Mouse (Mus musculus) forebrain, embryonic 16.5 days (tissue): ENCODE data around the gene Sh3rf3. TPM values are rescaled to one million over a fixed set of nuclear protein-coding genes. Genes with fewer than 3 reads are reported as not detected.

Experiments used
- ATAC-seq: fragments of 200-750 bp; cut with Nextera tagmentation; 2 replicates; pipeline ENCODE4 v1.8.0; 2017; ENCODE audit warnings: mild to moderate bottlenecking, moderate library complexity
- H3K27ac ChIP-seq: fragments of 300-500 bp; sonication (generic); 2 replicates; pipeline ENCODE4 v1.5.1; 2014; ENCODE audit warnings: low read length, control low read depth
- H3K27me3 ChIP-seq: fragments of 300-500 bp; sonication (generic); replicated peaks from 2 replicates; pipeline ENCODE4 v1.6.1; 2014; ENCODE audit warnings: low read length; ENCODE audit not compliant: control insufficient read depth, insufficient read depth
- H3K36me3 ChIP-seq: fragments of 300-500 bp; sonication (generic); 2 replicates; pipeline ENCODE4 v1.6.1; 2014; ENCODE audit not compliant: control insufficient read depth, insufficient read depth
- H3K4me1 ChIP-seq: fragments of 300-500 bp; sonication (generic); replicated peaks from 2 replicates; pipeline ENCODE4 v1.6.1; 2014; ENCODE audit warnings: low read length; ENCODE audit not compliant: control insufficient read depth, insufficient read depth
- H3K4me2 ChIP-seq: fragments of 300-500 bp; sonication (generic); 2 replicates; pipeline ENCODE4 v1.6.1; 2014; ENCODE audit warnings: mild to moderate bottlenecking, low read length, control low read depth
- H3K4me3 ChIP-seq: fragments of 300-500 bp; sonication (generic); replicated peaks from 2 replicates; pipeline ENCODE4 v1.5.1; 2014; ENCODE audit warnings: mild to moderate bottlenecking, low read length, control low read depth
- H3K9ac ChIP-seq: fragments of 300-500 bp; sonication (generic); replicated peaks from 2 replicates; pipeline ENCODE4 v1.6.1; 2014; ENCODE audit warnings: low read depth, low read length, control low read depth
- H3K9me3 ChIP-seq: fragments of 300-500 bp; sonication (generic); 2 replicates; pipeline ENCODE4 v1.6.1; 2016; ENCODE audit warnings: low read length; ENCODE audit not compliant: control insufficient read depth
- WGBS: fragments of 180-500 bp; shearing (Covaris S2); extraction: QIAGEN DNeasy Blood & Tissue Kit; methylation state at CpG from one replicate; pipeline ENCODE4 v1.1.7; 2014; 5-methylcytosine and 5-hydroxymethylcytosine counted together
- polyA plus RNA-seq: library from polyadenylated mRNA; unstranded; fragments of >200 nt; fragmentation: Nextera tagmentation; extraction: Ambion mirVana; gene quantifications from 2 replicates; pipeline ENCODE4 v1.2.1, GENCODE M21; 2015

Gene Sh3rf3
- polyA plus RNA-seq, 1 experiment from 2014 or later: 9.2 TPM

DNA sequence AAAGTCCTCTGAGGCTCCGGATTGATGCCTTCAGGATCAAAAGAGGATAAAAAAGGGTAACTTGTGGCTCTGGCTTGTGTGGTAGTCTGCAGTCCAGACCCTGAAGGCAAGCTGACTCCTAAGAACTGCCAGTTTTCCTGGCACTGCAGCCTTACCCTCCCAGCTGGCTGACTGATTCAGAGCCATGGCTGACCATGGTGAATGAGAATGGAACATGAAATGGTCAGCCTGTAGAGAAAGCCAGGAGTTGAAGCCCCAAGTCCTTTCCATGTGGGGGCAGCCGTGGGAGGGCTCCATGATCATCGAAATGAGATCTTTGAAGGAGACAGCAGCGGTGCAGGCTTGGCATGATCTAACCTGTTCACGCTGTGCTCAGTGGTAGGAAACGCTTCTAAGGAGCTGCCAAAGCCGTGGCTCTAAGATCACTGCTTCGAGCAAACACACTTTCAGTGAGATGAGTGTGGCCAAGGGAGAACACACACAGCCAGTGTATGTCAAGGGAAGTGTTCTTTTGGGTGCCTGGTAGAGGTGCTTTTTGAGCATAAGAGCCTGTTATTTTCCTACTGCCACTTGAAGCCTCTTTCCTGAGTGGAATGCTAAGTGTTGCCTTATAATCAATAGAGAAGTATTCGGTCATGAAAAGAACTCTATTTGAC lies 168.6 kb downstream of the Sh3rf3 start:
- peak; percentile 49 for ATAC-seq
- no peak overlapping the region for H3K4me2 ChIP-seq
- no peak overlapping the region for H3K9ac ChIP-seq
- WGBS: 29% methylated on average over 9 of the region's 9 CpGs
- H3K9me3 ChIP-seq: no peaks in the 10 kb centered on the region
- peaks cover 22% of the 10 kb centered on the region for H3K4me1 ChIP-seq
- no peaks in the 10 kb centered on the region for H3K36me3 ChIP-seq
- H3K27me3 ChIP-seq: no peaks in the 10 kb centered on the region
- H3K27ac ChIP-seq: peak overlapping the region; percentile 43
- H3K4me3 ChIP-seq: no peak overlapping the region

DNA sequence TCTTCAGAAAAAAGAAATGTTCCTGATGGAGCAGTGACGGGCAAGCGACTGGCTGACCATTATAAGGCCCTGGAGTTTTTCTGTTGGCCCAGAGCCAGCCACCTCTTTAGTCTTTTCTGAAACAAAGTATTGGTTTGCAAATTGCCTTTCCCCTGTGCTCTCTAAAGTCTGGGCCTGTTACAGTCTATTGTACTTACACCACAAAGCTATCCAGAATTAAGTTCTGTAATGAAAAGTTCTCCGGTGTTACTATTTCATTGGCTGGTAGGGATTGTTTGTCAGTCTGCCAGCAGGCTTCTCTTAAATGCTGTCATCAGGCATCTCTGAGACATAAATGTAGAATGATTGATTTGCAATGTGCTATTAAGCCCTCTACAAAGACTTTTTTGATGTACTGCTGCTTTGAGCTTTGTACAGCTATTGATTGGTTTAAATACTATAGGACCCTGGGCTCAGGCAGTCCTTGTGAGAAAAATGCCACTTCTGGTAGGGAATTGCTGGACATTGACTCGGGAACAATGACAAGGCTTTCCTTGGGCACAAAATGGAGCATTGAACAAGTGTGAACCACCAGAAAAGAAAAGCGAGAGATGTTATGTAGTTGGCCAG lies 169.5 kb downstream of the Sh3rf3 start:
- peak; percentile 52 for ATAC-seq
- WGBS: 13% methylated on average over 5 of the region's 5 CpGs
- no peak overlapping the region for H3K4me3 ChIP-seq

DNA sequence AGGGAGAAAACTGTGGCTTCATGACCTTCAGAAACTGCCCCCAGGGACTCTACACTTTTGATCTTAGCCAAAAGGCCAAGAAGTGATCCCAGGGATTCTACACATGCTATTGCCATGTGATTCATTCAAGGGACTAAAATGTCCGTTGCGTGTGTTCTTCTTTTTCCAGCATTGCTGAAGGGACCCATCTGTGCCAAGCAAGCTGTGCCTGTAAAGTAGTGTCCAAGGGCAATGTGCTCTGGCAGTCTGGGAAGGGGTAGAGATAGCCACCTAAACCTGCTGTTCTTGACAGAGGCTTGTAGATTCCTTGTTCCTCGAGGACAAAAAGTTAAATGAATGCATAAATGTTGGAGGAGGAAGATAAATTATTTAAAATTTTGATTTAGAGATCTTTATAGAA lies 178.5 kb downstream of the Sh3rf3 start:
- Histone ChIP-seq H3K27me3 (no peaks in the 10 kb centered on the region), H3K36me3 (no peaks in the 10 kb centered on the region), H3K9me3 (no peaks in the 10 kb centered on the region; the same call in 1 of the 2 replicates), H3K27ac (peak overlapping the region; percentile 52; the same call in 1 of the 2 replicates), H3K4me2 (no peak overlapping the region), H3K9ac (no peak overlapping the region), H3K4me3 (no peak overlapping the region), H3K4me1 (peaks cover 9% of the 10 kb centered on the region)
- peak; percentile 63 for ATAC-seq
- 51% methylated on average over 3 of the region's 3 CpGs for WGBS

More for the DNA sequence above, 169.5 kb downstream of the Sh3rf3 start:
- no peak overlapping the region for H3K4me2 ChIP-seq
- no peaks in the 10 kb centered on the region for H3K36me3 ChIP-seq
- no peaks in the 10 kb centered on the region for H3K27me3 ChIP-seq
- peaks cover 22% of the 10 kb centered on the region for H3K4me1 ChIP-seq
- peak overlapping the region; percentile 27; the same call in 1 of the 2 replicates for H3K27ac ChIP-seq
- no peak overlapping the region for H3K9ac ChIP-seq
- H3K9me3 ChIP-seq: no peaks in the 10 kb centered on the region

DNA sequence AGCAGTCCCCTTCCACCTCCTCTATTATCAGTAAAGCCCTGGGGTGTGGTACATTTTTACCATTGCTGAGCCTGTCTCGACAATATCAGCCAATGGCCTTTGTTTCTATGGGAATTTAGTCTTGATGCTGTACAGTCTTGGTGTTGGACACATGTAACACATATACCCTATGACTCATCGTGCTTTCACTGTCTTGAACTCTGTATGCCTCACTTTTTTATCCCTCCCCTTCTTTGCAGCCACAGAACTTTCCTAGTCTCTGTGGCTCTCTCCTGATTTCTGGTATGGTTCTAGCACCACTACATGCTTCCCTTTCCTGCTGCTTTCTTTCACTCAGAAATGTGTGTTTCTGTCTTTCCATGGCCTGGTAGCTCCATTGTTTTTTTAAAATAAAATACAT lies 181.6 kb downstream of the Sh3rf3 start:
- 82% methylated on average over 2 of the region's 2 CpGs for WGBS
- Histone ChIP-seq H3K9me3 (no peaks in the 10 kb centered on the region), H3K9ac (no peak overlapping the region), H3K27me3 (no peaks in the 10 kb centered on the region), H3K36me3 (no peaks in the 10 kb centered on the region), H3K4me3 (no peak overlapping the region), H3K27ac (no peak overlapping the region), H3K4me2 (no peak overlapping the region), H3K4me1 (peaks cover 9% of the 10 kb centered on the region)
- ATAC-seq: no peak

DNA sequence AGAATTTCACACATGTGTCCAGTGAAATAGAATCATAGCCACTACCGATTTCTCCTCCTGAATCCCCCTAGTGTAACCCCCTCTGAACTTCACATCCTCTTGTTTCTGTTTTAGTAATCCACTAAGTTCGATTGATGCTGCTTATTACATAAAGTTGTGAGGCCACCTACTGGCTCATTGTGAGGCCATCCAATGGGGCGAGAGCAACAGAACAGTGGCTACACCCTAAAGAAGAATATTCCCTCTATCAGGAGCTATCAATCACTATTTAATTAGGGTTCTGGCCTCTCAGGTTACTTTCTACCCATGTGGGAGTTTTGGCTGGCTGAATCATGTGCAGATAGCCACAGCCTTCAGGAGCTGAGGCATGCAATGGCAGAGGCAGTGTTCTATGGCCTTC lies 182.0 kb downstream of the Sh3rf3 start:
- Histone ChIP-seq H3K9ac (no peak overlapping the region), H3K36me3 (no peaks in the 10 kb centered on the region), H3K27ac (no peak overlapping the region), H3K4me1 (peaks cover 9% of the 10 kb centered on the region), H3K4me3 (no peak overlapping the region), H3K27me3 (no peaks in the 10 kb centered on the region), H3K9me3 (no peaks in the 10 kb centered on the region), H3K4me2 (no peak overlapping the region)
- no peak for ATAC-seq
- WGBS: 43% methylated on average over 3 of the region's 3 CpGs

DNA sequence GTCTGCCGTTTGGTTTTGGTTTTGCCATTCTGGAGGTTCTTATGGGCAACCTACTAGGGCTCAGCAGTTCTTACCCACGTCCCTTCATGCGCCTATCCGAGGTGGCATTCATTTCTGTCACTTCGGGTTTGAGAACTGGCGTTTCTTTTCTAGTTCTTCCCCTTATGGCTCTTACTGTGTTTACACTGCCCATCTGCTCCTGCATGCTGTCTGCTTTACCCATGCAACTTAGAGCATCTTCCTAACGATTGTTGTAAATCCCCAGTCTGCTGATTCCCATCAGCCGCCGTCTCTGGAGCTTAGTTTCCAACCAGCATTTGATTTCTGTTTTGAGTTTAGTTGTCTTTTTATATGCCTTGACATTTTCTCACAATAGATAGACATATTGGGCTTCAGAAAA lies 189.2 kb downstream of the Sh3rf3 start:
- no peak overlapping the region for H3K4me3 ChIP-seq
- peak overlapping the region; percentile 53 for H3K27ac ChIP-seq
- 66% methylated on average over 9 of the region's 9 CpGs for WGBS
- no peaks in the 10 kb centered on the region for H3K36me3 ChIP-seq
- no peaks in the 10 kb centered on the region for H3K9me3 ChIP-seq
- peak; percentile 70 for ATAC-seq
- no peak overlapping the region for H3K9ac ChIP-seq
- no peak overlapping the region for H3K4me2 ChIP-seq
- no peaks in the 10 kb centered on the region for H3K27me3 ChIP-seq
- peaks cover 14% of the 10 kb centered on the region for H3K4me1 ChIP-seq

DNA sequence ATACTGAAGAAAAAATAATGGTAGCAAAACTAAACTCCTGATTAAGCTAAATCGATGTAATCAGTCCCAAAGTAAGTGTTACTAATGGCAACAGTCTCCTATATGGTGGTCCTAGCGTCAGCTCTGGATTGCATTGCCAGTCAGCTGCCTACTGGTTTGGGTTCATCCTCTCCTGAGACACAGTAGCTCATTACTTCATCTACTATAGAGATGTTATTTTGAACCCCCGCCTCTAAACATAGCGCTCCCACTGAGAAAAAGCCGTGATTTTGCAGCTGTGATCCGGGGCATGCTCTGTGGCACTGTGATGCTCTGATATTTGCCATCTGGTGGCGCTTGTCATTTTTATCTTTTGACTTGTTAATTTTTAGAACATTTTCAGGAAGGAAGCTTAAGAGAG lies 198.3 kb downstream of the Sh3rf3 start:
- ATAC-seq: peak; percentile 50; the same call in 1 of the 2 replicates
- Histone ChIP-seq H3K27ac (no peak overlapping the region), H3K4me3 (no peak overlapping the region), H3K36me3 (no peaks in the 10 kb centered on the region), H3K9ac (no peak overlapping the region), H3K4me2 (no peak overlapping the region), H3K4me1 (0 out of 2 replicates have a peak, but pooled peaks cover 2% of the 10 kb centered on the region), H3K9me3 (no peaks in the 10 kb centered on the region), H3K27me3 (no peaks in the 10 kb centered on the region)
- 84% methylated on average over 7 of the region's 7 CpGs for WGBS

DNA sequence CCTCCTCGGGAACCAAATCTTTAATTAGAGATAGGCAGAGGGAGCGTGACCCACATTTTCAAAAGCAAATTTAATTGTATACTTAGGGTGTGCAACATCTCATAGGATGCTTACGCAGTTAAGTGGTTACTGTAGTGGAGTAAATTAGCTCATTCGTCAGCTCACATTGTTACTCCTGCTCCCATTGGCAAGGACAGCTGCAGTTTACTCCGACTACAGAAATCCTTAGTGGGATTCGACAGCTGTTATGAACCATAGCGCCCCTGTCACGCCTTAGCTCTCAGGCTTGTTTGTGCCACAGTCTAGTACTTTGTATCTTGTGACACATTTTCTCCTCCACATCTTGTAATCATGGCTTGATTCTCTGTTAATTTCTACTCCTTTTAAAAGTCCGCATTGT lies 200.5 kb downstream of the Sh3rf3 start:
- Histone ChIP-seq H3K4me3 (no peak overlapping the region), H3K9me3 (0 out of 2 replicates have a peak, but pooled peaks cover 4% of the 10 kb centered on the region), H3K36me3 (no peaks in the 10 kb centered on the region), H3K27ac (no peak overlapping the region), H3K27me3 (no peaks in the 10 kb centered on the region), H3K4me2 (no peak overlapping the region), H3K9ac (no peak overlapping the region), H3K4me1 (0 out of 2 replicates have a peak, but pooled peaks cover 2% of the 10 kb centered on the region)
- 46% methylated on average over 9 of the region's 9 CpGs for WGBS
- ATAC-seq: peak; percentile 36; the same call in 1 of the 2 replicates

DNA sequence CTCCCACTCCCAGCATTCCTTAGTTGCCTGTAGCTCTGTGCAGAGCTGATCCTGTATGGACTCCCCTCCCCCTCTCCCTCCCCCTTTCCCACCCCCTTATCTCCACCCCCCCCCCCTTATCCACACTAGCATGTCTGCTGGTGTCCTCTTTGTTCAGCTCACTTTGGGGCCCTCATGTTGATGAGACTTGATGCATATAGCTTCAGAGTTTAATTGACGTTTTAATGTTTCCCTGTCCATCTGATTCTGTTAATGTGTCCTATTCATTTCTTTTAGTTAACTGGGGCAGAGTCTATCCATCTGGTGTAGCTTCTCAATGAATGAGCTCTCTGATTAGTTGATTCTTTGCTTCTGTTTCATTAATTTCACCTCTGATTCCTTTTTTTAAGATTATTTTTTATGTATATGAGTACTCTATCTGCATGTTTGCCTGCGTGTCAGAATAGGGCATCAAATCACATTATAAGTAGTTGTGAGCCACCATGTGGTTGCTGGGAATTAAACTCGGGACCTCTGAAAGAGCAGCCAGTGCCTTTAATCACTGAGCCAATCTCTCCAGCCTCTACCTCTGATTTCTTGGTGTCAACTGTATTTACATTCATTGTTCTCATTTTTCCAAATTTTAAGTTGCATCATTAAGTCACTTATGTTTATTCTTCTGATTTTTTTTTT lies 206.3 kb downstream of the Sh3rf3 start:
- H3K9me3 ChIP-seq: 0 out of 2 replicates have a peak, but pooled peaks cover 4% of the 10 kb centered on the region
- ATAC-seq: peak; percentile 59; the same call in 1 of the 2 replicates
- no peak overlapping the region for H3K9ac ChIP-seq
- no peak overlapping the region for H3K27ac ChIP-seq
- no peak overlapping the region for H3K4me2 ChIP-seq
- H3K36me3 ChIP-seq: no peaks in the 10 kb centered on the region
- no peak overlapping the region for H3K4me3 ChIP-seq
- no peaks in the 10 kb centered on the region for H3K4me1 ChIP-seq
- WGBS: 22% methylated on average over 3 of the region's 3 CpGs
- H3K27me3 ChIP-seq: no peaks in the 10 kb centered on the region
